Mouse (Mus musculus) MEL (cell line): ENCODE data around the gene Klk1.

ENCODE experiments used
- CTCF ChIP-seq, 3 experiments: IDR thresholded peaks in 2 of 3; conservative IDR thresholded peaks in 1 of 3; 2 replicates each; pipeline ENCODE4 v1.5.1; 2011 to 2012; ENCODE audit warnings: low read length in 3 of 3, low read depth in 2 of 3, mild to moderate bottlenecking in 2 of 3, improper control_type of control experiment in 1 of 3, inconsistent platforms in 1 of 3, mixed read lengths in 1 of 3, moderate library complexity in 1 of 3; ENCODE audit not compliant: control insufficient read depth in 1 of 3, insufficient read depth in 1 of 3, poor library complexity in 1 of 3, severe bottlenecking in 1 of 3
- E2F4 ChIP-seq: IDR thresholded peaks from 2 replicates; pipeline ENCODE4 v1.6.1; 2011; ENCODE audit warnings: low read depth, low read length, improper control_type of control experiment, borderline replicate concordance
- MXI1 ChIP-seq: IDR thresholded peaks from 2 replicates; pipeline ENCODE4 v1.6.1; 2011; ENCODE audit warnings: mild to moderate bottlenecking, low read depth, low read length, improper control_type of control experiment
- POLR2A ChIP-seq, 2 experiments: IDR thresholded peaks; 2 replicates each; pipeline ENCODE4 v1.6.1; 2011 to 2012; ENCODE audit warnings: low read length in 2 of 2, mild to moderate bottlenecking in 2 of 2, control low read depth in 1 of 2, improper control_type of control experiment in 1 of 2, low read depth in 1 of 2, moderate library complexity in 1 of 2; ENCODE audit not compliant: control insufficient read depth in 1 of 2, insufficient read depth in 1 of 2, poor library complexity in 1 of 2
- ZC3H11A ChIP-seq: IDR thresholded peaks from 2 replicates; pipeline ENCODE4 v1.6.1; 2012; ENCODE audit warnings: low read depth, mild to moderate bottlenecking, inconsistent platforms, low read length, improper control_type of control experiment

- TF ChIP-seq CTCF (IDR thresholded peaks at IDR 0.05 in 2 of 3, conservative IDR thresholded peaks at IDR 0.05 in 1 of 3; ENCODE audit: control insufficient read depth in 1 of 3, insufficient read depth in 1 of 3, low read depth in 2 of 3, low read length in 3 of 3, poor library complexity in 1 of 3, severe bottlenecking in 1 of 3) (peak in 1 of 3 experiments; percentile 23; a peak in 1 of 6 replicates), E2F4 (peak; percentile 77; the same call in 1 of the 2 replicates), ZC3H11A (no peak), POLR2A (IDR thresholded peaks at IDR 0.05; ENCODE audit: control insufficient read depth in 1 of 2, insufficient read depth in 1 of 2, low read depth in 1 of 2, low read length in 2 of 2, poor library complexity in 1 of 2) (peak; percentile 99), MXI1 (peak; percentile 89)
Measured at GRCm38 (mm10) chr7:44246055-44246983, 21.2 kb downstream of the Klk1 start, which contains the start of the genes 1700028J19Rik and 2410002F23Rik.
